Mouse (Mus musculus) G1E-ER4 (cell line): ENCODE data around the gene Dennd1a. TPM values are rescaled to one million over a fixed set of nuclear protein-coding genes. Genes with fewer than 3 reads are reported as not detected.

Source experiments
- GATA1 ChIP-seq: IDR thresholded peaks from one replicate; pipeline ENCODE4 v1.8.0; 2012; ENCODE audit warnings: low read length, inconsistent platforms
- polyA plus RNA-seq: library from polyadenylated mRNA; stranded (reverse); fragments of >175 nt; gene quantifications from 2 replicates; pipeline ENCODE4 v1.2.3, GENCODE M21; 2012

The Dennd1a gene
- polyA plus RNA-seq, 1 experiment = 55.0 TPM

- no peak for TF ChIP-seq GATA1
These were observed 414.4 kb downstream of the Dennd1a start for GRCm38 (mm10) chr2:37872791-37873190.

GRCm38 (mm10) chr2:37869628-37870027 is 417.6 kb downstream of the Dennd1a start:
- no peak for TF ChIP-seq GATA1

GRCm38 (mm10) chr2:37867387-37867786 is 419.8 kb downstream of the Dennd1a start:
- TF ChIP-seq GATA1 = no peak

DNA sequence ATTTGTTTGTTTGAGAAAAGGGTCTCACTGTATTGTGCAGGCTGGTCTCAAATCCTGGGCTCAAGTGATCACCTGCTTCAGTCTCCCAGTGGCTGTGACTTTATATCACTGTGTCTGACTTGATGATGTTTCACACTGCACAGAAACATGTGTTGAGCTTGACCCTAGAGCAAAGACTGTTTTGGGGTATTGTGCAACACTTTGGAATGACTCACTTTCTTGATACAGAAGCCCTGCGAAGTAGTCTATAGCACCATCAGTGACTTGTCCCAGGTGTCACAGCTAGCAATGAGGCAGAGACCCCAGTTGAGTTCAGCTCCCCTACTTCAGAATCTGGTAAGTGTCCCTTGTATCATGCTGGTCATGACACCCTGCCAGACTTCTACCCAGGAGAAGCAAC is 429.7 kb downstream of the Dennd1a start:
- TF ChIP-seq GATA1 = no peak

GRCm38 (mm10) chr2:37856955-37857354 is 430.2 kb downstream of the Dennd1a start:
- no peak for TF ChIP-seq GATA1

DNA sequence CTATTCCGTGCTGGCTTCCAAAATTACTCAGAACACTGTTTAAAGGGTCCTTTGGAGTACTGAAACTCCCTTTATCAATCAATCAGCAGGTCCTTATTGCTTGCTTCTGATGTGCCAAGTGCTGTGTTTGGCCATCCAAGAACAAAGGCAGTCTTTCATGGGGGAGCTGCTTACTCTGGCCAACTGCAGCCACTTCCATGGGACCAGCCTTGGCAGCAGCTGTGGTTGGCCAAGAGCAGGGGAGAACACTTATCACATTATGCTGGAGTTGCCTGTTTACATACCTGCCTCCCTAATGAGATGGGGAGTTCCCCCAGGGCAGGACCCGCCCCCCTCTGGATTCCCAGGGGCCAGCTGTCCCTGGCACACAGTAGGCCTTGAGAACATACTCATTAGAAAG is 432.0 kb downstream of the Dennd1a start:
- TF ChIP-seq GATA1 = no peak

DNA sequence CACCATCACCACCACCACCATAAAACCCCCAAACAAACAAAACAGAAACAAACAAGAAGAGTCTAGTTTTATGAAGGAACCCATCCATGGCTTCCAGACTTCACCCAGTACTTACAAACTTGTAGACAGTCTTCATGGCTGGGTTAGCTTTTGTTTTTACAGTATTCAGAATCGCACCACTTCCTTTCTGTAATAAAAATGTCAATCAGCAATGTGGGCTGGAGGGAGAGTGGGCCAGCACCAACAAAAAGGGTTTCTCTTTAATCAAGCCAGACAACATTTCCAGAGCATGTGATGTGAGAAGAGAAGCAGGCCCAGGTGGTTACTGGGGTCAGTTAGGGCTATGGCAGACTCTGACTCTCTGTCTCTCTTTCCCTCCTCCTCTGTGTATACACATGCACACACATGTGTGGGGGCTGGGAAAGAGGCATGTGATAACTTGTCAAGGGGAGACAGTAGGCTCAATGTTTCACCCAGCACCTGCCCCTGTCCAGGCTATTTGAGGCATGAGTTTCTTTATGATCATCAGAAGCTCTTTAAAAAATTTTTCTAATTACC is 433.2 kb downstream of the Dennd1a start:
- TF ChIP-seq GATA1 = no peak

GRCm38 (mm10) chr2:37850626-37851025 is 436.6 kb downstream of the Dennd1a start:
- TF ChIP-seq GATA1 = no peak

DNA sequence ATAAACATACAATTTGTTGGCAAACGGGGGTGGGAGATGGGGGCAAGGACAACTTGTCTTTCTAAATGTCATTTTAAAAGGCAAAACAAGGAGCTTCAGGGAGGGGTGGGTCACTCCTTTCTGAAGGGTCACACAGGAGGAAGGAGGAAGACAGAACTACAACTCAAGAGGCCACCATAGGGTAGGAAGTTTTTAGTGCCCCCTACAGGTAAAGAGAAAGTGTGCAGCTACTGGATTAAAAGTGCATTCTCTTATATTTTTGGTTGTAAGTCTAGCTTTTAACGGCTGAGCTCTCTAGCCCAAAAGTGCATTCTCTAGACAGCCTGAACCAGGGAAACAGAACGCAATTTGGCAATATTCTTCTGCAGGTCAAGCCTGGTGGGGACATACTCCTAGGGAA is 437.8 kb downstream of the Dennd1a start:
- TF ChIP-seq GATA1 = no peak

DNA sequence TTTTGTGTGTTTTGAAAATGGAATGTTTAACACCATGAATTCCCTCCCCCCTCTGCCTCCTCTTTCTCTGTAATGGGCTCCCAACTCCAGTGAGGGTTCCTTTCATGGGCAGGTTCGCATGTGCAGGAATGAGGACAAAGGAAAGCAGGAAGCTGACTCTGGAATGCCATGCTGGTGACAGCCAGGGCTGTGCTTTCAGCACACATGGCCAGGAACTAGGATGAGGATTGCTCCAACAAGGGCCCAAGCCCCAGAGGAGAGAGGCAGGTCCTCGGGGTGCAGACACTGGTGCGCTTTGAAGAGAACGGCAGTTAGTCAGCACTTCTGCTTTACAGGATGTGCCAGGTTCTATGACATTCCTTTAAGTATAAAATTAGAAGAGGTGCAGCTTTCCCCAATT is 444.5 kb downstream of the Dennd1a start:
- TF ChIP-seq GATA1 = no peak

DNA sequence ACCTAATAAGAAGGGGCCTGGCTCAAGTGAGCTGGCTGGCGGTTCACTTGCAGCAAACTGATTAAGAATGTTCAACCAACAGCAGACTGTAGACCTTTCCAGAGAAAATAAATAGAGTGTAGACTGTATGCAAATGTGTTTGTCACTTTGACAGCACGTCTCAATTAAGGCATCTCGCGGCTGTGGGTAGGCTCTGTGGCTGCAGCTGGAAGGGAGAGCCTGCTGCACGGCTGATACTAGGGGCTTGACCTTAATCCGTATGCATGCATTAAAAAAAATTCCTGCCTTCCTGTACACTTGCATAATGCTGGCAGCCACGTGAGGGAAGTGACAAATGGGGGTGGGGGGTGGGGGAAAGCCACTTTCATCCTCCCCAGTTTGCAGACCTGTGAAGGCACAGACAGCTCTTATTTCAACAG is 445.0 kb downstream of the Dennd1a start:
- TF ChIP-seq GATA1 = no peak

GRCm38 (mm10) chr2:37839922-37840321 is 447.3 kb downstream of the Dennd1a start:
- no peak for TF ChIP-seq GATA1

- TF ChIP-seq GATA1 = no peak
These were observed 448.8 kb downstream of the Dennd1a start for GRCm38 (mm10) chr2:37838202-37838984.

DNA sequence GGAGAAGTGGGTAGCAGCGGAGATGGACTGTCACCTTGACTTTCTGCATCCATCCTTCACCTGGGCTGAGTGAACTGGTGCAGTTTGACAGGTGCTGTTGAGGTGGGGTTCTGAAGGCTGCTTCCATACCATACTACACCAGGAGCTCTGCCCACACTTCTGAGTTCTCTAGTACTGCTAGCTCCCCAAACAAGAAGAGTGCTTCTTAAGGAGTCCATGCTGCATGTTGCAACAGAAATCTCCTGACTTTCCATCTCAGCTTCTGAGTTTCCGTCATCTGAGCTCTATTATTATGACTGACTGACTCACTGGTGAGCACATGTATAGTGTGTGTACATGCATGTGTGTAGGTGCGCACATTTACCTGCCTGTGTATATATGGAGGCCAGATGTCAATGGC is 449.6 kb downstream of the Dennd1a start:
- TF ChIP-seq GATA1 = no peak

- no peak for TF ChIP-seq GATA1
These were observed 450.3 kb downstream of the Dennd1a start for GRCm38 (mm10) chr2:37836926-37837325.

DNA sequence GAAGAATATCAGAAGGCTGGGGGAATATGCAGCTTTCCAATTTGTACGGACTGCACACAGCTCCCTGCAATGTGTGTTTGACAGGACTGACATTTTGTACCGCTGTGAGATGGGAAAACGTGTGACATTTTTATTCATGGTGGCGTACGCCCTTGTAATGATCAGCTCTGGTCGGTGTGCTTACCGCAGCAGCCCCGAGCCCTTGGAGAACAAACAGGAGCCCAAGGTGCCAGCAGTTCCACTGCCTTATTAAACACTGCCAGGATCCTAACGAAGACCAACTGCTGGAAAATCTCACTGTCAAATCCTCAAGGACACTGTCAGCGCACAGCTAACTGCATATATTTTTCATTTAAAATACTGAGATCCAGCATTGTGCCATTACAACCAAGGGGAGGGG is 454.9 kb downstream of the Dennd1a start:
- no peak for TF ChIP-seq GATA1

GRCm38 (mm10) chr2:37829758-37830275 is 457.4 kb downstream of the Dennd1a start:
- no peak for TF ChIP-seq GATA1
